Mouse (Mus musculus): Measurements from ENCODE around the gene Necap1.

Gene Necap1

DNA sequence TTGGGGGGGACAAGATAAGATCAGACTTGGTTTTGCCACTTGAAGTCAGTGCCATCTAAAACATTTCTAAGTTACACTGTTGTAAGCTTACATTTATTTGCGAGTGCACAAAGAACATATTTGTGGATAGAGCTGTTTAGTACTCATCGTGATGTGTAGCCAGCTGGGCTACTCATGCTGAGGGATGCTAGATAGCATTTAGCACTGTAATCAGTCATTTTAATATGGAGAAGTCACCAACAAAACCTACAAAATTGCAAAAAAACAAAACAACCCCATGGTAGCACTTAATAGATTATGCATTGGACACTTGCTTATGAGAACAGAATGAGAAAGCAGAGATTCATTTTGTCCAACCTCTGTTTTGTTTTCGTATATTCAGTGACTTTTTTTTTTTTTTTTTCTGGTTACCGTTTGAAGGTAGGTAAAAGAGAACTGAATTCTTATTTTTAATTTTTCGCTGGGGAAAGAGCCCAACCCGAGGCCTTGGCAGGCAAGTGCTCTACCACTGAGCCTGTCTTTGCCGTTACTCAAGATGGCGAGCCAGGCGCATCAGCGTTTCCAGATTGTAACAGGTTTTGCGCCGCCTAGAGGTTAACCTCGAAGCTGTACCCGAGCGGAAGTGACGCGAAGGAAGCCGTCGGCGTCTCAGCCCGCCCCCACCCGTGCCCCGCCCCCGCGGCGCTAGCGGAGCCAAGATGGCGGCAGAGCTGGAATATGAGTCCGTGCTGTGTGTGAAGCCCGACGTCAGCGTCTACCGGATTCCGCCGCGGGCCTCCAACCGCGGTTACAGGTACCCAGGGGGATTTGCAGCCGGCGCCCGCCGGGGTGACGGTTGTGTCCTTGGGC is at the start of gene Necap1:
Necap1 (plus strand) TSS at position 604 of the 849 bp plus-strand sequence.
- DNase-seq (ENCODE audit: low read depth), result peak; percentile 98

DNA sequence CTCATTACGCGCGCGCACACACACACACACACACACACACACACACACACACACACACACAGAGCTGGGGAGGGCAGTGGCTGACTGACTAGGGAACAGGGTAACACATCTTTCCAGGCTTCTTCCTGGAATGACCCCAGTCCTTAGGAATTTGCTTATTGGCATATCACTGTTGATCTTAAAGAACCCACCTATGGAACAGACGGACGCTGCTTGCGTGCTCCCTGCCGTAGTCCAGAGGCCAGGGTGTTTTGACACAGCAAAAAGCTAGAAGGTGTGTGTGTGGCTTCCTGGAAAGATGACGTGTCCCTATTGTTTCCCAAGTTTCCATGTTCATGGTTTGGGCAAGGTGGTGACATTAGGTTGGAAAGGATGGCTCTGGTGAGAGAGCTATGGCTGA is 49.1 kb upstream of the Necap1 start:
- DNase-seq (ENCODE audit: low read depth), result no peak

DNA sequence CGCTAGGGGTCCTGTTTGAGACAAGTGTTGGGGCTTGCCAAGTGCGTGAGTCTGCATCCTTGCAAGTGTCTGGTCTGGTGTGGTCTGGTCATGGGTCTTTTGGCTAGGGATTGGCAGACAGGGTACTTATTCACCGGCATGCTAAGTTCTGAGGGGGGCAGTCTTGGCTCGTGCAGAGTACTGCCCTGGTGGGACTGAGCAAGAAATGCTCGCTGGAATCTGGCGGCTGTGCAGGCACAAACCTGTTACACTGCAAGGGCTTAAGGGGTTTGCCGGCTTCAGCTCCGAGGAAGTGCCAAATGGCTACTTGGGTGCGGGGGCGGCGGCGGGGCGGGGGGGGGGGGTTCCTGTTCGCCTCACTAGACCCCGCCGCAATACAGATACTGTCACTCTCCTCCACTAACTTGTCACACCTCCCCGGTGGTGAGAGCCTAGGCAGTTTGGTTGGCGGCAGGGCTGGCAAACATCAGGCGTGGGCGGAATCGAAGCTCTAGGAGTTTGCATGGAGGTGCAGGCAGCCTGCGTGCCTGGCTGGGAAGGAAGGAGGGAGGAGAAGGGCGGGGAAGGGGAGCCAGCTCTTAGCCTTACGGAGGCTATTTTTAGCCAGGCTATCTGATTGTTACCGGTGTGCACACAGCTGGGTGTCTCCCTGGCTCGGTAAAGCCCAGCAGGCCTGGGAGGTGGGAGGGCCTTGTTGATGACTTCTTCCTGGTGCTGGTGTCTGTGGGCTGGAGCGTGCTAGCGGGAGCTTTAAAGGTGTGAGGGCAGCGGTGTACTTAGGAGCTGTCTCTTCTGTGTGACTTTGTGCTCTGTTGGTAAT is 48.1 kb upstream of the Necap1 start:
- peak; percentile 84 for DNase-seq (ENCODE audit: low read depth)

DNA sequence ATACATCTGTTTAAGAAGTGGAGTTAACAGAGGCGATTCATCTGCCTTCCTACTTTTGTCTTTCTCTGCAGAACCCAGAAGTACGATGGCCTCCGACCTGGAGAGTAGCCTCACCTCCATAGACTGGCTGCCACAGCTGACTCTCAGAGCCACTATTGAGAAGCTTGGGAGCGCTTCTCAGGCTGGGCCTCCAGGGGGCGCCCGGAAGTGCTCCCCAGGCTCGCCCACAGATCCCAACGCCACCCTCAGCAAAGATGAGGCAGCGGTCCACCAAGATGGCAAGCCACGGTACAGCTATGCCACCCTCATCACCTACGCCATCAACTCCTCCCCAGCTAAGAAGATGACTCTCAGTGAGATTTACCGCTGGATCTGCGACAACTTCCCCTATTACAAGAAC is 46.2 kb upstream of the Necap1 start:
- DNase-seq (ENCODE audit: low read depth), result peak; percentile 61

DNA sequence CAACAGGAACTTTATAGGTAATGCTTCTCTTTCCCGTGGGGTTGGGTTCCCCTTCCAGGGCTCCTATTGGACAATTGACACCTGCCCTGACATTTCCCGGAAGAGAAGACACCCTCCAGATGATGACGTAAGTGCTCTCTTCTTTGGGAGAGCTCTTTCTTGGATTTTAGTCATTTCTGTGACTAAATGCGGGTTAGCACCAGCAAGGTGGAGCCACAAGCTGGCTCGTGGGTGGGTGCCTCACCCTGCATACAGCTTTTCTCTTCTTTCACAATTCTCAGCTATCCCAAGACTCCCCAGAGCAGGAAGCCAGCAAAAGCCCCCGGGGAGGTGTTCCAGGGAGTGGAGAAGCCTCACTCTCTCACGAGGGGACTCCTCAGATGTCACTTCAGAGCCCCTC is 41.4 kb upstream of the Necap1 start:
- no peak for DNase-seq (ENCODE audit: low read depth)

DNA sequence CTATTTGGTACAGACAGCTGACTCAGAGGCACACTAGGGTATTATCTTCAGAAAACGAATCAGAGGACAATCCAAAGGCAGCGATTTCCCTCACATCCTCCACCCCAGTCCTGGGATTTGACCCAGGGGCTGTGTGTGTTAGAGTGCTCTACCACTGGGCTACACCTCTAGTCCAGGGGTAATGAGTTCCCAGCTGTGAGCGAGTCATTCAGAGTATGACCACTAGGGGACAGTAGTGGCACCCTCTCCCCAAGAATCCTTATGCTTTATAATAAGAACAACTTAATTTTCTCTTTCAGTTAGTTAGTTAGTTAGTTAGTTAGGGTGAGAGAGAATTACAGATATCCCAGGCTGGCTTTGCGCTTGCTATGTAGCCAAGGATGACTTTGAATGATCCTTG is 39.9 kb upstream of the Necap1 start:
- DNase-seq (ENCODE audit: low read depth), result peak; percentile 81

DNA sequence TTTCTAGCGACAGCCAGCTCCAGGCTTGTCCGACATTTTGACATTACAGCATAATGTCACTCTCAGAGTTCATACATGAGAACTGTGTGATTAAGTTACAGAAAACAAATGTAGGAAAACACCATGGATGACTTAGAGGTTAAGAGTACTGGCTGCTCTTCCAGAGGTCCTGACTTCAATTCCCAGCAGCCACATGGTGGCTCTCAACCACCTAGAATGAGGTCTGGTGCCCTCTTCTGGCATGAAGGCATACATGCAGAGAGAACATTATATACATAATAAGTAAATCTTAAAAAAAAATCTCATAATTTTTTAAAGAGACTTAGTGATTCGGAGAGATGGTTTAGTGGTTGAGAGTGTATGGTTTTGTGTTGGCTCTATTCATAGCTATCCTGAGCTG is 37.3 kb upstream of the Necap1 start:
- DNase-seq (ENCODE audit: low read depth), result no peak

DNA sequence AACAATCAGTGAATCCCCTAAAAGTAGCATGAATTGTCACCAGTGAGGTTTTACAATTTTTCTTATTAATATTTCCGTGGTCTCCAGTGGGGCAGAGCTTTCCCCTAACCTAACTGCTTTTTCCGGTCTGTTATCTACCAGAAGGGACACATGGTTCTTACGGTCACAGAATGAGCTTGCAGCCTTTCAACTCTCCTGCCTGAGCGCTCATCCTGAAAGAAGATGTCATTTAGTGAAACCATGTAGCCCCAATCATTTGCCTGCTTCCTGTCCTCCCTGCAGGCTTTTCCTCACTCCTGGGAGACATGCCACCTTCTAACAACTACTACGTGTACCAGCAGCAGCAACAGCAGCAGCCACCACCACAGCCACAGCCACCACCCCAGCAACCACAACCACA is 36.7 kb upstream of the Necap1 start:
- no peak for DNase-seq (ENCODE audit: low read depth)

DNA sequence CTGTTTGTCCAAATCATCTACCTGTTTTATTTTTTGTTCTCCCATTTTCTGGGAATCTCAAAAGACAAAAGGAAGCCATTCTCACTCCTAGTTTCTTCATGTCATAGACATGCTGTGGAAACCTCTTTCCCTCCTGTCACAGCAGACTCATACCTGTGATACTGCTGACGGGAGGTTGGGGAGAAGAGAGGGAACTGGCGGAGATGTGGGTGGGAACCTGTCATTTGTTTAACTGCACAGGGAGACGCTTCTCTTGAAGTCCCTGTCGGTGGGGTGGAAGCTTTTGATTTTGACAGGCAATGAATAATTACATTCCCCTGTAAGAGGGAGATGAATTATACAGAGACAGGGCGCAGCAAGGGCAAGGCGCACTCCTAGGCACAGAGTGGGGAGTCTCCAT is 30.5 kb upstream of the Necap1 start:
- DNase-seq (ENCODE audit: low read depth), result no peak

DNA sequence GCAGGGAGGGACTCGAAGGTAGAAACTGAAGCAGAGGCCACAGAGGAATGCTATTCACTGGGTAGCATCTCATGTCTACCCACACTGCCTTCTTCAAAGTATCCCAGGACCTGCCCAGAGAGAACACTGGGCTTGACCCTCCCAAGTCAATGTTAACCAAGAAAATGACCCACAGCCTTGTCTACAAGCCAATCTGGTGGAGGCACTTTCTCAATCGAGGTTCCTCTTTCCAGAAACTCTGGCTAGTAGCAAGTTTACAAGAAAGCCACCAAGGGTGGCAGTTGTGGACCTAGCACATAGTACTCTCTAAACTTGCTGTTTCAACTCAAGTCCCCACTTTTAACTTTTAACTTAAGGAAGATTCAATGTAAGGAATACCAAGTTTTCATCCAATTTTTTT is 21.6 kb upstream of the Necap1 start:
- DNase-seq (ENCODE audit: low read depth), result no peak

DNA sequence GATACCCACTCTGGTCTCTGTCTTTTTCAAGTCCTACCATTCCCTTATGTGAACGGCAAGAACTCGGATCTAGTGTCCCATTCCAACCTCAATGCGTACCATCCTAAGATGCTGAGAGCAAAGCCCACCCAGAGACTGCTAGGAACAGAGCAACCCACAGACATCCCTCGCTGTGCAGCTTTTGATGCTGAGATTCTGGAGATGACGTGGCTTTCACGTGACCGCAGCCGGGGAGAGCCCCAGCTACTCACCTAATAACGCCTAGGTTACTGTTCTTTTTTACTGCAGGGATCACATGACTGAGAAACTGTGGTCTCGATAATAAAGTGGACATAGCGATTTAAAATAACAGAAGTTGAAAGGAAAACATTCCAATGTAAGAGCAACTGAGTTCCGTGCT is 19.7 kb upstream of the Necap1 start:
- DNase-seq (ENCODE audit: low read depth), result peak; percentile 18

DNA sequence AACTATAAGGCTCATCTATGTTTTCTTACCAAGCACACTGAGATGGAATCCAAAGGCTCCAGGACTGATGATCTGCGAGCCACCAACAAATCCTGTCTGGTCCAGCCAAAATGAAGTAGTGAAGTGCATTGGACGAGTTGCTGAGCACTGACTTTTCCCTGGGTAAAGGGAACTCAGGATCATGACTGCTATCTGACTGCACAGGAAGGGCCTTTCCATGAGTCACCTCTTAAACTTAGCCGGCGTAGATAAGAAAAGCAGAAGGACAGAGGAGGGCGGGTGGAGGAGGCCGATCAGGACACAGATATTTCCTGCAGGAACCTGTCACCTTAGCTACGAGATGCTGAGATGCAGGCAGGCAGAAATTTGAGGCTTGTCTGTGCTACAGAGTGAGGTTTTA is 18.3 kb upstream of the Necap1 start, which contains the start of gene C3ar1:
C3ar1 (minus strand) TSS at position 207 of the 400 bp plus-strand sequence.
- no peak for DNase-seq (ENCODE audit: low read depth)

DNA sequence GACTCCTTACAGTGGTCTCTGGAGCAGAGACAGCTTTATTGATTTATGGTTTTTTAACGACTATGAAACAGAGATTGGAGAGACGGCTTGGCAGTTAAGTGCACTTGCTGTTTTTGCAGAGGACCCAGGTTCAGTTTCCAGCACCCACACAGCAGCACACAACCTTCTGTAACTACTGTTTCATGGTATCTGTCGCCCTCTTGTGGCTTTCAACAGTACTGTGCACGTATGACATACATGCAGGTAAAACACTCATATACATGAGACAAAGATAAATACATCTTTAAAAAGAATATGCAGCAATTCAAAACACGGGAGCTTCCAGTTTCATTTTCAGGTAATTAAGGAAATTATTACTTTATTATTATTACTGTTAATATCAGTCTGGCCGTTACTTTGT is 11.8 kb upstream of the Necap1 start:
- no peak for DNase-seq (ENCODE audit: low read depth)

DNA sequence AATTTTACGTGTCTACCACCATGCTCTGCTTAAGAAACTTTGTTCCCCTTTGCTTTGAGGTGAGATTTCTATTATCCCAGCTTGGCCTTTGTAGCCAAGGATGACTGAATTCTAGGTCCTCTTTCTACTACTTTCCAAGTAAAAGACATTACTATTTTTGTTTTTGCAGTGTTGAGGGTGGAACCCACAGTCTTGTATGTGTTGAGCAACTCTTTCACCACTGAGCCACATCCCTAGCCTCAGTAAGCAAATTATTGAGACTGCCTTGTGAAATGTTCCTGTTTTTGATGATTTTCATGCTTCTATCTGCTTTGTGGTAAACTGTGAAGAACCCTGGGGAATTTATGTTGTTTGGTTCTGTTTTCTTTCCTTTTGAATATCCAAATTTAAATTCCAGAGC is 11.4 kb upstream of the Necap1 start:
- DNase-seq (ENCODE audit: low read depth), result no peak

DNA sequence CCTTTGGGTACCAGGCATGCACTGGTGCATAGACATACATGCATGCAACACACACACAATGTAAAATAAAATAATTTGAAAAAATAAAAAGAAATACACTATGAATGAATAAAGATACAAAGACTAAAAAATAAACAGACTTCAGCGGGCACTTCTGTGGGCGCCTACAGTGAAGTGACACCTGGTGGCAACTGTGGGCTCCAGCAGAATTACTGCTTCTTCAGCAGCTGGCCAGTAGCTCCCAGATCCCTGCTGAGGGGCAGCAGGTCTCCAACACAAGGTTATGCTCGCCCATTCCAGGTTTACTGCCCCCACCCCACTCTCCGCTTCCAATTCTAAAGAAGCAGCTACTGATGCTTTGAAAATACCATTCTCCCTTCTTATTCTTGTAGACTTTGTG is 6.4 kb upstream of the Necap1 start:
- DNase-seq (ENCODE audit: low read depth), result peak; percentile 43

DNA sequence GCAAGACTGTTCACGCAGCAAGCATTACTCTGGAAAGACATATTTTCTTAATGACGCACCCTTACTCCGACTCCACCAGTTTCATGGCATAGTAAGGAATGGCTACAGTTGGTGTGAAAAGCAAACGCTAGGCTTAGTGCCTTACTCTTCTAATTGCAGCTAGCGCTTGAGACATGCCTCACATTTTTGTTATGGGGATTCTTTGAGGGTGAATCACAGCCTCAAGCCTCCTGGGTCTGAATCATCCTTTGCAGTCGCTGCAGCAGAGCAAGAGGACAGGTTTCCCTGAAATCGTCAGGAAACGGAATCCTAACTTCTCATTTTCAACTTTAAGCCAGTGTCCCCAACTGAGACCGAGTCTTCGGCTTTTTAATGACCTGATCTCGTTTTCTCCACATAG is 4.4 kb upstream of the Necap1 start:
- no peak for DNase-seq (ENCODE audit: low read depth)

DNA sequence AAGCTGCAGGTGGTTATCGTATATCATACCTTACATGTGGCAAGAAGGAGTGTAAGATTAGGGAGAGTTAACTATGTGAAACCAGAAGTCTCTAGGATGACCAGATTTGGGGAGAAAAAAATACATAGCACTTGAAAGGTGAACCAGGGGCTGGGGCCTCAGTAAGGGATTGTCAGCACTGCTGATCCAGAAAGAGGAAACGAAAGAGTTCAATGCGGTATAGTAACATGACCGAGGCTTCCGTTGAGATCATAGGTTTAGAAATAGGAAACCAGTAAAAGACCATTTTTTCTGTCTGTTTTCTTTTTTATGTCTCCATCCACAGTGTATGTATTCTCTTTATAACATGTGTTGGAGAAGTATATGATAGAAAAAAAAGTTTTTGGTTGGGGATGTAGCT is 1.5 kb upstream of the Necap1 start:
- peak; percentile 63 for DNase-seq (ENCODE audit: low read depth)

DNA sequence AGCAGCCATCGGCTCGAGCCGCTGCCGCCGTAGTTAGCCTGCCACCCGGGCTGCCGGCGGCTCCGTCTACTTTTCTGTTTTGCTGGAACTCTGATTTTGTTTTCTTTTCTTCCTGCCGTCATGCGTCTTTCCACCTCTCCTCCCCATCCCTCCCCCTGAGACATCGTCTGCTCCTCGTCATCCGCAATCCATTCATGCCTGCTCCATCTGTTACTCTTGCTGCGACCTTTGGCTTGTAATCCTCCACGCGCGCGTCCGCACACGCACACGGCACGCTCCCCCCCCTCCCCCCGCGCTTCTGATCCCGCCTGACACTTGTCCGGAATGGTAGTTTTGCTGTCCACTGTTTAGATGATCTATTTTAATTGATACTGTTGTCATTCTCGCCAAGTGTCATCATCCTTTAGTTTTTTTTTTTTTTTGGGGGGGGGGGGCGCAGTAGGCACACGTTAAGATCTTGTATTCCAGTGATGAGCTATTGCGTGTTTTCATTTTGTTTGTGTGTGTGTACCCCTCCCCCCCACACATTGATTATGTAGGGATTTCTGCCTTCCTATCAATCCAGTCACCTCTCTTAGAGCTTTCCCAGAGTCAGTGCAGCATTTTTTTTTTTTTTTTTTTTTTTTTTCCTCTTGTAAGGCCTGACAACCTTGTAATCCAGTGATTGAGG is 581 bp downstream of the Necap1 start:
- DNase-seq (ENCODE audit: low read depth), result no peak

DNA sequence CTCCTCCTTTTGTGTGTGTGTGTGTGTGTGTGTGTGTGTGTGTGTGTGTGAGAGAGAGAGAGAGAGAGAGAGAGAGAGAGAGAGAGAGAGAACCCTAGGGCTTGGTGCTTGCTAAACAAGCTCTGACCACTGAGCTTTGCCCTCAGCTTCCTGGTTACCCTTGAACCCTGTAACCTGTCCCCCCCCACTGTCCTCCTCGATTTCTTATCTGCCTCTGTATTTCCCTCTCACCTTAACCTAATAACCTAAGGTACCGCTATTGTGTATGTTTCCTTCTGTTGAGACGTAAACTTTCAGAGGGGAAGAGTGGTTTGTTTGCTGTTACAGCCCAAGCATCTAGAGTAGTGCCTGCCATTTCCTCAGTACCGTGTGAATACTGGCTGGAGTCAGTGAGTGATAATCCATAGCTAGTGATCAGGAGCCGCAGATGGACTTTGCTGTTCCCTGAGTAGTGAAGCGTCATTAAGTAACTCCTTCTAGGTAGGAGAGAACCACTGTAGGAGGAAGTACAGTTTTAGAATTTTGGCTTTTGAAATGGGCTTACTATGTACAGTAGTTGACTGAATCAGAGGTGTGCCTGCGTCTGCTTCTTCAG is 5.0 kb downstream of the Necap1 start:
- no peak for DNase-seq (ENCODE audit: low read depth)

DNA sequence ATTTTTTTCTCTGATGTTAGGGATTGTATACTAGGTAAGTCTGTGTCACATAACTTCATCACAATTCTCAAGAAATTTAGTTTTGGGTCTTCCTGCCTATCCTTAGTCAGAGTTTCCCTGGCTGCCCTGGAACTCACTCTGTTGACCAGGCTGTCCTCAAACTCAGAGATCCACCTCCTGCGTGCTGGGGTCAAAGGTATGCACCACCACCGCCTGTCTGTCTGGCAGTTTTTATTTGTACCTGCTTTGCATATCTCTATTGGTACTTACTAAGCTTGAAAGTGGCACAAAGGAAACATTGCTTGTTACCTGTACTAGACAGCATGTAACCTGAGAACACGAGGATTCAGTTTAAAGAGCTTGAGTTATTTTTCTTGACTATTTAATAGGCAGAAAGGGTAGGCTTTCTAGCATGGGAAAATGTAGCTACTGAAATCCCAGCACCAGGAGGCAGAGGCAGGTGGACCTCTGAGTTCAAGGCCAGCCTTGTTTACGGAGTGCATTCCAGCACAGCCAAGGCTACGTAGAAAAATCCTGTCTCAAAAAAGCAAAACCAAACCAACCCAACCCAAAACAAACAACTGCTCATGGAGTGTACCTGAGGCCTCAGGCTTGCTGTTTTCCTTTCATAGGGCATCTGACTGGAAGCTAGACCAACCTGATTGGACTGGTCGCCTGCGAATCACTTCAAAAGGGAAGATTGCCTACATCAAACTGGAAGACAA is 5.7 kb downstream of the Necap1 start:
- DNase-seq (ENCODE audit: low read depth), result no peak

DNA sequence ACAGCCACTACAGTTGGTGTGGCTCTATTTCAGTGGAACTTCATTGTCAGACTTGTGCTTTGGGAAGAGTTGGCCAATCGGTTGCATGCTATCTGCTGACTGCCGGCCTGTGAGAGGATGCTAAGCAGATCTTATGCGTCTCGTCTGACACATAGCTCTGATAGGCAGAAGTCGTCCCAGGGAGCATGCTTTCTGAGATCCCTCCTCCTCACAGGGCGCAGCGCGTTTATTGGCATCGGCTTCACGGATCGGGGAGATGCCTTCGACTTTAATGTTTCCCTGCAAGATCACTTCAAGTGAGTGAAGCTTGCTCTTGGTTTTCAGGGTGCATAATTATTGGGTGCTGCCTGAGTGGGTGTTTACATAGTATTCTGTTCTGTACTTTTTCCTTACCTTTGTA is 7.0 kb downstream of the Necap1 start:
- DNase-seq (ENCODE audit: low read depth), result no peak

DNA sequence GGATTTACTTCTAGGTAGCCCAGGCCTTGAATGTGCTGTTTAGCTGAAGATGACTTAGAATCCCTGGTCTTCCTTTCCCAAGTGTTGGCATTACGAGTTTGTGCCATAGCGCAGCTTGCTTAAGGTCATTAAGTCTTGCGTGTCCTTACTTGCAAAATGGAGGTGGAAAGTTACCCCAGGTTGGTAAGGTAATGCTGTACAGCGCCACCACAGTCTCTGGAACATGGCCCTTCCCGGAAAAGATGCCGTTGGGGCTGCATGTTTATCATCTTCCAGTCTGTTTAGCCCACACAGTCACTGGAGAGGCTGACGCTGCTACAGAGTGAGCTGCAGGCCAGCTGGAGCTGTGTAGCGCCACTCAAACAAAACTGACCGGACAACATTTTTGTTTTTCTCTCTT is 9.3 kb downstream of the Necap1 start:
- no peak for DNase-seq (ENCODE audit: low read depth)

Measured in induced T-regulatory cell, adult 2 months (primary cell).